Mouse (Mus musculus) heart, adult 18-20 months (tissue): ENCODE data around the gene Cers1. TPM values are rescaled to one million over a fixed set of nuclear protein-coding genes. Genes with fewer than 3 reads are reported as not detected.

Experiments
- DNase-seq, 2 experiments: peaks; one replicate each; pipeline ENCODE4 v3.0.0; 2021 to 2022; ENCODE audit warnings: mixed read lengths in 1 of 2
- total RNA-seq, 2 experiments: library from RNA; stranded (reverse); gene quantifications; 2 replicates each; pipeline ENCODE4 v1.2.3; 2021

Gene Cers1
- total RNA-seq, 2 experiments from 2014 or later: 0.55 to 0.57 TPM

GRCm38 (mm10) chr8:70316511-70317504, 1.2 kb downstream of the Cers1 start:
- no peak for DNase-seq

- DNase-seq: no peak
These were observed 2.3 kb downstream of the Cers1 start for GRCm38 (mm10) chr8:70317872-70318271.

GRCm38 (mm10) chr8:70323716-70324115, 8.1 kb downstream of the Cers1 start:
- DNase-seq: no peak

- no peak for DNase-seq
These were observed 11.9 kb downstream of the Cers1 start for GRCm38 (mm10) chr8:70327512-70327911.

- no peak for DNase-seq
These were observed 13.7 kb downstream of the Cers1 start, which contains the start of gene Gdf1 for GRCm38 (mm10) chr8:70329124-70329834. Gene Gdf1, plus strand, starts transcription at chr8:70329817.

GRCm38 (mm10) chr8:70329835-70330740, 14.5 kb downstream of the Cers1 start:
- DNase-seq: no peak

GRCm38 (mm10) chr8:70330741-70331364, 15.3 kb downstream of the Cers1 start:
- no peak for DNase-seq

GRCm38 (mm10) chr8:70331526-70331925, 16.0 kb downstream of the Cers1 start:
- no peak for DNase-seq

GRCm38 (mm10) chr8:70332070-70332877, 16.7 kb downstream of the Cers1 start:
- DNase-seq: peak; percentile 41 to 60

- no peak for DNase-seq
These were observed 17.3 kb downstream of the Cers1 start for GRCm38 (mm10) chr8:70332878-70333202.

GRCm38 (mm10) chr8:70338931-70339330, 23.4 kb downstream of the Cers1 start:
- no peak for DNase-seq

GRCm38 (mm10) chr8:70340659-70341058, 25.1 kb downstream of the Cers1 start:
- no peak for DNase-seq

- DNase-seq: no peak
These were observed 26.4 kb downstream of the Cers1 start for GRCm38 (mm10) chr8:70342007-70342406.

GRCm38 (mm10) chr8:70343076-70343475, 27.5 kb downstream of the Cers1 start:
- no peak for DNase-seq

- DNase-seq: peak in 1 of 2 experiments; percentile 55
These were observed 28.1 kb downstream of the Cers1 start for GRCm38 (mm10) chr8:70343696-70344095.

GRCm38 (mm10) chr8:70344279-70344678, 28.7 kb downstream of the Cers1 start:
- no peak for DNase-seq

GRCm38 (mm10) chr8:70347443-70347842, 31.9 kb downstream of the Cers1 start:
- DNase-seq: no peak

- no peak for DNase-seq
These were observed 32.4 kb downstream of the Cers1 start for GRCm38 (mm10) chr8:70347860-70348420.

- DNase-seq: no peak
These were observed 35.7 kb downstream of the Cers1 start for GRCm38 (mm10) chr8:70351035-70351999.
